Mouse (Mus musculus) liver, postnatal 0 days (tissue): Measurements from ENCODE around the gene Rap1b. TPM values are rescaled to one million over a fixed set of nuclear protein-coding genes. Genes with fewer than 3 reads are reported as not detected.

Experiments
- ATAC-seq: fragments of 200-750 bp; cut with Nextera tagmentation; 2 replicates; pipeline ENCODE4 v1.8.0; 2017; ENCODE audit warnings: mild to moderate bottlenecking, moderate library complexity
- DNase-seq: peaks from one replicate; pipeline ENCODE4 v3.0.0-alpha.2; 2016
- H3K27ac ChIP-seq: fragments of 300-500 bp; sonication (generic); 2 replicates; pipeline ENCODE4 v1.5.1; 2014; ENCODE audit warnings: antibody characterized with exemption, moderate library complexity, mild to moderate bottlenecking, low read depth
- H3K27me3 ChIP-seq: fragments of 300-500 bp; sonication (generic); 2 replicates; pipeline ENCODE4 v1.6.1; 2014; ENCODE audit warnings: low read length, control low read depth, mixed read lengths; ENCODE audit not compliant: insufficient read depth
- H3K36me3 ChIP-seq: fragments of 300-500 bp; sonication (generic); replicated peaks from 2 replicates; pipeline ENCODE4 v1.6.1; 2014; ENCODE audit warnings: mild to moderate bottlenecking, control low read depth, low read length, moderate library complexity, mixed read lengths; ENCODE audit not compliant: insufficient read depth
- H3K4me1 ChIP-seq: fragments of 300-500 bp; sonication (generic); 2 replicates; pipeline ENCODE4 v1.6.1; 2014; ENCODE audit warnings: antibody characterized with exemption, mild to moderate bottlenecking, control low read depth; ENCODE audit not compliant: insufficient read depth
- H3K4me2 ChIP-seq: fragments of 300-500 bp; sonication (generic); 2 replicates; pipeline ENCODE4 v1.6.1; 2014; ENCODE audit warnings: low read depth, mild to moderate bottlenecking, low read length, moderate library complexity, mixed read lengths
- H3K4me3 ChIP-seq: fragments of 300-500 bp; sonication (generic); 2 replicates; pipeline ENCODE4 v1.5.1; 2014; ENCODE audit warnings: low read depth, low read length
- H3K9ac ChIP-seq: fragments of 300-500 bp; sonication (generic); replicated peaks from 2 replicates; pipeline ENCODE4 v1.6.1; 2014; ENCODE audit warnings: mild to moderate bottlenecking, moderate library complexity
- H3K9me3 ChIP-seq: fragments of 300-500 bp; sonication (generic); 2 replicates; pipeline ENCODE4 v1.6.1; 2016; ENCODE audit warnings: mild to moderate bottlenecking, control low read depth, low read length, mixed read lengths
- CTCF ChIP-seq: sonication (generic); IDR thresholded peaks from 2 replicates; pipeline ENCODE4 v1.5.1; 2016; ENCODE audit warnings: antibody characterized with exemption, low read depth
- EP300 ChIP-seq: IDR thresholded peaks from 2 replicates; pipeline ENCODE4 v1.6.1; 2016; ENCODE audit warnings: antibody characterized with exemption, low read depth, mild to moderate bottlenecking
- WGBS: fragments of 180-500 bp; shearing (Covaris S2); extraction: QIAGEN DNeasy Blood & Tissue Kit; methylation state at CpG from one replicate; pipeline ENCODE4 v1.1.7; 2014; ENCODE audit not compliant: insufficient replicate concordance; 5-methylcytosine and 5-hydroxymethylcytosine counted together
- polyA plus RNA-seq: library from polyadenylated mRNA; unstranded; fragments of >200 nt; fragmentation: Nextera tagmentation; extraction: Ambion mirVana; gene quantifications from 2 replicates; pipeline ENCODE4 v1.2.1, GENCODE M21; 2015

The Rap1b gene
- polyA plus RNA-seq, 1 experiment from 2014 or later = 105 TPM

- Histone ChIP-seq H3K9ac (no peak overlapping the region), H3K9me3 (no peaks in the 10 kb centered on the region), H3K36me3 (peaks cover 71% of the 10 kb centered on the region), H3K27ac (no peak overlapping the region), H3K4me3 (no peak overlapping the region), H3K4me2 (no peak overlapping the region), H3K4me1 (no peaks in the 10 kb centered on the region), H3K27me3 (no peaks in the 10 kb centered on the region)
- TF ChIP-seq EP300 (no peak), CTCF (no peak)
- WGBS = 92% methylated on average over 9 of the region's 9 CpGs
- ATAC-seq (no peak), DNase-seq (no peak)
Observed at GRCm38 (mm10) chr10:117769541-117770285, 76.1 kb downstream of the Rap1b start.

- Histone ChIP-seq H3K9me3 (no peaks in the 10 kb centered on the region), H3K4me2 (no peak overlapping the region), H3K27me3 (no peaks in the 10 kb centered on the region), H3K4me1 (no peaks in the 10 kb centered on the region), H3K9ac (no peak overlapping the region), H3K36me3 (peaks cover 69% of the 10 kb centered on the region), H3K4me3 (no peak overlapping the region), H3K27ac (no peak overlapping the region)
- 92% methylated on average over 7 of the region's 7 CpGs for WGBS
- ATAC-seq (no peak), DNase-seq (no peak)
- TF ChIP-seq EP300 (no peak), CTCF (no peak)
Observed at GRCm38 (mm10) chr10:117768141-117768440, 77.7 kb downstream of the Rap1b start.

GRCm38 (mm10) chr10:117767286-117768140 lies 78.3 kb downstream of the Rap1b start:
- WGBS = 92% methylated on average over 10 of the region's 10 CpGs
- no peaks in the 10 kb centered on the region for H3K9me3 ChIP-seq
- TF ChIP-seq CTCF (no peak), EP300 (no peak)
- H3K9ac ChIP-seq = no peak overlapping the region
- no peak overlapping the region for H3K27ac ChIP-seq
- no peak overlapping the region for H3K4me3 ChIP-seq
- H3K4me2 ChIP-seq = no peak overlapping the region
- no peak for ATAC-seq
- no peaks in the 10 kb centered on the region for H3K4me1 ChIP-seq
- DNase-seq = no peak
- peaks cover 66% of the 10 kb centered on the region for H3K36me3 ChIP-seq
- no peaks in the 10 kb centered on the region for H3K27me3 ChIP-seq

GRCm38 (mm10) chr10:117766896-117767160 lies 79.0 kb downstream of the Rap1b start:
- DNase-seq = no peak
- Histone ChIP-seq H3K9ac (no peak overlapping the region), H3K27ac (no peak overlapping the region), H3K9me3 (no peaks in the 10 kb centered on the region), H3K36me3 (peaks cover 62% of the 10 kb centered on the region), H3K27me3 (no peaks in the 10 kb centered on the region), H3K4me1 (no peaks in the 10 kb centered on the region), H3K4me3 (no peak overlapping the region), H3K4me2 (no peak overlapping the region)
- ATAC-seq = no peak
- WGBS = 93% methylated on average over 5 of the region's 5 CpGs
- TF ChIP-seq EP300 (no peak), CTCF (no peak)

GRCm38 (mm10) chr10:117766111-117766895 lies 79.5 kb downstream of the Rap1b start:
- Histone ChIP-seq H3K36me3 (peaks cover 62% of the 10 kb centered on the region), H3K27ac (no peak overlapping the region), H3K4me1 (no peaks in the 10 kb centered on the region), H3K4me3 (no peak overlapping the region), H3K27me3 (no peaks in the 10 kb centered on the region), H3K9ac (no peak overlapping the region), H3K4me2 (no peak overlapping the region), H3K9me3 (no peaks in the 10 kb centered on the region)
- 84% methylated on average over 16 of the region's 16 CpGs for WGBS
- ATAC-seq (no peak), DNase-seq (no peak)
- TF ChIP-seq CTCF = no peak
- TF ChIP-seq EP300 = no peak

- Histone ChIP-seq H3K27me3 (no peaks in the 10 kb centered on the region), H3K36me3 (peaks cover 62% of the 10 kb centered on the region), H3K4me1 (no peaks in the 10 kb centered on the region), H3K4me2 (no peak overlapping the region), H3K4me3 (no peak overlapping the region), H3K9me3 (no peaks in the 10 kb centered on the region), H3K27ac (no peak overlapping the region), H3K9ac (no peak overlapping the region)
- DNase-seq (no peak), ATAC-seq (no peak)
- no peak for TF ChIP-seq EP300
- WGBS = 92% methylated on average over 11 of the region's 11 CpGs
Observed at GRCm38 (mm10) chr10:117765116-117765894, 80.5 kb downstream of the Rap1b start.
